Mouse (Mus musculus) heart, postnatal 25 days (tissue): Measurements from ENCODE around the gene Proser1. TPM values are rescaled to one million over a fixed set of nuclear protein-coding genes. Genes with fewer than 3 reads are reported as not detected.

Experiments
- DNase-seq: peaks from one replicate; pipeline ENCODE4 v3.0.0; 2022; ENCODE audit warnings: low spot score
- intact Hi-C: fragments of 180-260 bp; cut with DNase I; formaldehyde crosslinking; loops from one replicate; pipeline ENCODE4 v1.15.1; 2025
- total RNA-seq, 2 experiments: library from RNA; stranded (reverse); gene quantifications; 2 replicates each; pipeline ENCODE4 v1.2.3; 2021

The Proser1 gene
- total RNA-seq, 2 experiments from 2014 or later = 8.8 to 9.7 TPM

- intact Hi-C loops = loop anchor here (5.0 to 10.0 kb wide), 3 partner anchors 132 to 789 kb away; partner anchors contain the start of gene Frem2
- peak; percentile 1 for DNase-seq
Observed at GRCm38 (mm10) chr3:53525737-53526136, 62.3 kb downstream of the Proser1 start.

DNA sequence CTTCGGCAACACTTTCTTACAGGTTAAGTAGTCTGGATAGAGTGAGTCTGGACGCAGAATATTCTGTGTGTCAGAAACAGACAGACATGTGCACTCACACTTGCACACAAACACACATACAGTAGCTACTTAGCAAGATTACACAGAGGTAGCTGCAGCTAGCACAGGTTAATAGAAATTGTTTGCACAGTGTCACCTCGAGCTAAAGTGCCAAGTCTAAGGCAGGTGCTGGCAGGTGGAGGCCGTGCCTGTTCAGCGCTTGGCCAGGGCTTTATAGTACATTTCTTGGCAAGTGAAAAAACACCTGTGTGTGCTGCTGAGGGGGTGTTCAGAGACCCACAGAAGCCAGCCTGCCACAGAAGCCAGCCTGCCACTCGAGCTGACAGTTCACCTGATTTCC, 66.8 kb downstream of the Proser1 start:
- intact Hi-C loops = no loop called here
- no peak for DNase-seq

Other genes with a start within 250 kb of the Proser1 start
- 1 to 10 TPM; 4.9 TPM for gene Nhlrc3, start 334 bp upstream of the Proser1 start, total RNA-seq
- gene Stoml3, start 25.0 kb downstream of the Proser1 start, total RNA-seq = not detected
- 10 to 100 TPM in 1 of 2 experiments, 1 to 10 TPM in 1; 9.2 to 12.2 TPM for gene Frem2, start 193.7 kb downstream of the Proser1 start, total RNA-seq